Mouse (Mus musculus): ENCODE measurements around the gene Tmtc2. TPM values are rescaled to one million over a fixed set of nuclear protein-coding genes. Genes with fewer than 3 reads are reported as not detected.

Tmtc2 gene
- total RNA-seq, 2 experiments from 2014 or later, result 0.05 to 0.13 TPM

- no peak for ATAC-seq (replicated peaks; ENCODE audit: low FRiP score, low TSS enrichment, poor library complexity, severe bottlenecking)
Measured at GRCm38 (mm10) chr10:105556890-105557572, 17.2 kb downstream of the Tmtc2 start.

GRCm38 (mm10) chr10:105554153-105554552, 20.1 kb downstream of the Tmtc2 start:
- ATAC-seq (replicated peaks; ENCODE audit: low FRiP score, low TSS enrichment, poor library complexity, severe bottlenecking), result no peak

- no peak for ATAC-seq (replicated peaks; ENCODE audit: low FRiP score, low TSS enrichment, poor library complexity, severe bottlenecking)
Measured at GRCm38 (mm10) chr10:105548040-105548439, 26.2 kb downstream of the Tmtc2 start.

- ATAC-seq (replicated peaks; ENCODE audit: low FRiP score, low TSS enrichment, poor library complexity, severe bottlenecking), result no peak
Measured at GRCm38 (mm10) chr10:105544004-105545003, 29.9 kb downstream of the Tmtc2 start.

GRCm38 (mm10) chr10:105542081-105542480, 32.2 kb downstream of the Tmtc2 start:
- ATAC-seq (replicated peaks; ENCODE audit: low FRiP score, low TSS enrichment, poor library complexity, severe bottlenecking), result no peak

- no peak for ATAC-seq (replicated peaks; ENCODE audit: low FRiP score, low TSS enrichment, poor library complexity, severe bottlenecking)
Measured at GRCm38 (mm10) chr10:105539697-105540096, 34.6 kb downstream of the Tmtc2 start.

GRCm38 (mm10) chr10:105536910-105537309, 37.3 kb downstream of the Tmtc2 start:
- no peak for ATAC-seq (replicated peaks; ENCODE audit: low FRiP score, low TSS enrichment, poor library complexity, severe bottlenecking)

GRCm38 (mm10) chr10:105535848-105536247, 38.4 kb downstream of the Tmtc2 start:
- no peak for ATAC-seq (replicated peaks; ENCODE audit: low FRiP score, low TSS enrichment, poor library complexity, severe bottlenecking)

- no peak for ATAC-seq (replicated peaks; ENCODE audit: low FRiP score, low TSS enrichment, poor library complexity, severe bottlenecking)
Measured at GRCm38 (mm10) chr10:105532747-105533146, 41.5 kb downstream of the Tmtc2 start.

GRCm38 (mm10) chr10:105532019-105532525, 42.2 kb downstream of the Tmtc2 start:
- ATAC-seq (replicated peaks; ENCODE audit: low FRiP score, low TSS enrichment, poor library complexity, severe bottlenecking), result no peak

GRCm38 (mm10) chr10:105531080-105531894, 43.0 kb downstream of the Tmtc2 start:
- ATAC-seq (replicated peaks; ENCODE audit: low FRiP score, low TSS enrichment, poor library complexity, severe bottlenecking), result no peak

GRCm38 (mm10) chr10:105523405-105524088, 50.7 kb downstream of the Tmtc2 start:
- no peak for ATAC-seq (replicated peaks; ENCODE audit: low FRiP score, low TSS enrichment, poor library complexity, severe bottlenecking)

- no peak for ATAC-seq (replicated peaks; ENCODE audit: low FRiP score, low TSS enrichment, poor library complexity, severe bottlenecking)
Measured at GRCm38 (mm10) chr10:105522431-105522830, 51.8 kb downstream of the Tmtc2 start.

- ATAC-seq (replicated peaks; ENCODE audit: low FRiP score, low TSS enrichment, poor library complexity, severe bottlenecking), result no peak
Measured at GRCm38 (mm10) chr10:105519154-105519806, 55.0 kb downstream of the Tmtc2 start.

GRCm38 (mm10) chr10:105518144-105518543, 56.1 kb downstream of the Tmtc2 start:
- no peak for ATAC-seq (replicated peaks; ENCODE audit: low FRiP score, low TSS enrichment, poor library complexity, severe bottlenecking)

GRCm38 (mm10) chr10:105513777-105514322, 60.4 kb downstream of the Tmtc2 start:
- ATAC-seq (replicated peaks; ENCODE audit: low FRiP score, low TSS enrichment, poor library complexity, severe bottlenecking), result no peak

GRCm38 (mm10) chr10:105509896-105510272, 64.4 kb downstream of the Tmtc2 start:
- no peak for ATAC-seq (replicated peaks; ENCODE audit: low FRiP score, low TSS enrichment, poor library complexity, severe bottlenecking)
